Mouse (Mus musculus) neural tube, embryonic 11.5 days (tissue): Measurements from ENCODE around the gene Epha6. TPM values are rescaled to one million over a fixed set of nuclear protein-coding genes. Genes with fewer than 3 reads are reported as not detected.
"Not testable (repeated sequence)": the region's sequence is repeated elsewhere in the genome, so short reads cannot be mapped to it uniquely, and the experiment has no call there.

Experiments used
- ATAC-seq: fragments of 200-750 bp; cut with Nextera tagmentation; 2 replicates; pipeline ENCODE4 v1.8.0; 2017; ENCODE audit warnings: moderate number of reproducible peaks, mild to moderate bottlenecking, moderate TSS enrichment, moderate library complexity; ENCODE audit not compliant: insufficient read depth, low FRiP score, low TSS enrichment
- DNase-seq: peaks from one replicate; pipeline ENCODE4 v3.0.0-alpha.2; 2015; ENCODE audit warnings: low spot score
- H3K27ac ChIP-seq: fragments of 300-500 bp; sonication (generic); 2 replicates; pipeline ENCODE4 v1.5.1; 2014; ENCODE audit warnings: low read depth, mild to moderate bottlenecking, low read length
- H3K27me3 ChIP-seq: fragments of 300-500 bp; sonication (generic); 2 replicates; pipeline ENCODE4 v1.6.1; 2014; ENCODE audit warnings: mild to moderate bottlenecking, low read length, mixed read lengths; ENCODE audit not compliant: control insufficient read depth, insufficient read depth
- H3K36me3 ChIP-seq: fragments of 300-500 bp; sonication (generic); 2 replicates; pipeline ENCODE4 v1.6.1; 2014; ENCODE audit warnings: mild to moderate bottlenecking, low read length, moderate library complexity, mixed read lengths; ENCODE audit not compliant: control insufficient read depth, insufficient read depth
- H3K4me1 ChIP-seq: fragments of 300-500 bp; sonication (generic); 2 replicates; pipeline ENCODE4 v1.6.1; 2014; ENCODE audit warnings: low read length, mixed read lengths; ENCODE audit not compliant: control insufficient read depth, insufficient read depth
- H3K4me2 ChIP-seq: fragments of 300-500 bp; sonication (generic); 2 replicates; pipeline ENCODE4 v1.6.1; 2014; ENCODE audit warnings: low read depth, mild to moderate bottlenecking, moderate library complexity
- H3K4me3 ChIP-seq: fragments of 300-500 bp; sonication (generic); 2 replicates; pipeline ENCODE4 v1.5.1; 2014; ENCODE audit warnings: low read depth, low read length
- H3K9ac ChIP-seq: fragments of 300-500 bp; sonication (generic); 2 replicates; pipeline ENCODE4 v1.6.1; 2014; ENCODE audit warnings: mild to moderate bottlenecking, low read length
- H3K9me3 ChIP-seq: fragments of 300-500 bp; sonication (generic); 2 replicates; pipeline ENCODE4 v1.6.1; 2016; ENCODE audit warnings: low read length; ENCODE audit not compliant: control insufficient read depth
- WGBS: fragments of 180-500 bp; shearing (Covaris S2); extraction: QIAGEN DNeasy Blood & Tissue Kit; methylation state at CpG from one replicate; pipeline ENCODE4 v1.1.7; 2014; 5-methylcytosine and 5-hydroxymethylcytosine counted together
- polyA plus RNA-seq: library from polyadenylated mRNA; unstranded; fragments of >200 nt; fragmentation: Nextera tagmentation; extraction: Ambion mirVana; gene quantifications from 2 replicates; pipeline ENCODE4 v1.2.1, GENCODE M21; 2014

Epha6 gene
- polyA plus RNA-seq, 1 experiment from 2014 or later, result 1.2 TPM

- WGBS, result 90% methylated on average over 4 of the region's 4 CpGs
- H3K9me3 ChIP-seq, ATAC-seq: not testable (repeated sequence)
These were observed 805.5 kb downstream of the Epha6 start for GRCm38 (mm10) chr16:59799790-59800189.

GRCm38 (mm10) chr16:59772297-59772696 lies 833.0 kb downstream of the Epha6 start:
- H3K4me1 ChIP-seq, result no peaks in the 10 kb centered on the region
- ATAC-seq (no peak), DNase-seq (no peak)
- H3K4me2 ChIP-seq, result no peak overlapping the region
- H3K27ac ChIP-seq, result no peak overlapping the region
- WGBS, result 85% methylated on average over 2 of the region's 2 CpGs
- no peaks in the 10 kb centered on the region for H3K36me3 ChIP-seq
- H3K27me3 ChIP-seq, result no peaks in the 10 kb centered on the region
- H3K4me3 ChIP-seq, result no peak overlapping the region
- H3K9ac ChIP-seq, result no peak overlapping the region
- no peaks in the 10 kb centered on the region for H3K9me3 ChIP-seq

More at GRCm38 (mm10) chr16:59799790-59800189, 805.5 kb downstream of the Epha6 start:
- H3K27ac ChIP-seq, H3K4me2 ChIP-seq, H3K4me1 ChIP-seq, H3K36me3 ChIP-seq, H3K4me3 ChIP-seq, DNase-seq, H3K9ac ChIP-seq, H3K27me3 ChIP-seq: not testable (repeated sequence)

GRCm38 (mm10) chr16:59770421-59770820 lies 834.9 kb downstream of the Epha6 start:
- no peak for ATAC-seq
- Histone ChIP-seq H3K4me2 (no peak overlapping the region), H3K9me3 (no peaks in the 10 kb centered on the region), H3K4me3 (no peak overlapping the region), H3K27ac (no peak overlapping the region), H3K4me1 (no peaks in the 10 kb centered on the region), H3K27me3 (no peaks in the 10 kb centered on the region), H3K9ac (no peak overlapping the region), H3K36me3 (no peaks in the 10 kb centered on the region)
- 97% methylated on average over 1 of the region's 1 CpGs for WGBS
- no peak for DNase-seq

- Histone ChIP-seq H3K4me1 (no peaks in the 10 kb centered on the region), H3K36me3 (no peaks in the 10 kb centered on the region), H3K4me3 (no peak overlapping the region), H3K9me3 (no peaks in the 10 kb centered on the region), H3K27ac (no peak overlapping the region), H3K9ac (no peak overlapping the region), H3K4me2 (no peak overlapping the region), H3K27me3 (no peaks in the 10 kb centered on the region)
- WGBS, result 89% methylated on average over 7 of the region's 7 CpGs
- ATAC-seq, result no peak
- no peak for DNase-seq
These were observed 835.4 kb downstream of the Epha6 start for GRCm38 (mm10) chr16:59769936-59770335.

GRCm38 (mm10) chr16:59760875-59761274 lies 844.5 kb downstream of the Epha6 start:
- no peak overlapping the region for H3K4me3 ChIP-seq
- no peaks in the 10 kb centered on the region for H3K36me3 ChIP-seq
- 89% methylated on average over 4 of the region's 4 CpGs for WGBS
- DNase-seq (no peak), ATAC-seq (no peak)
- no peak overlapping the region for H3K27ac ChIP-seq
- no peaks in the 10 kb centered on the region for H3K9me3 ChIP-seq
- H3K27me3 ChIP-seq, result no peaks in the 10 kb centered on the region
- no peak overlapping the region for H3K4me2 ChIP-seq
- no peaks in the 10 kb centered on the region for H3K4me1 ChIP-seq
- no peak overlapping the region for H3K9ac ChIP-seq

- 85% methylated on average over 4 of the region's 4 CpGs for WGBS
These were observed 854.4 kb downstream of the Epha6 start for GRCm38 (mm10) chr16:59750905-59751304.

GRCm38 (mm10) chr16:59743669-59744068 lies 861.7 kb downstream of the Epha6 start:
- 84% methylated on average over 1 of the region's 1 CpGs for WGBS
- Histone ChIP-seq H3K27me3 (no peaks in the 10 kb centered on the region), H3K9me3 (no peaks in the 10 kb centered on the region), H3K4me3 (no peak overlapping the region), H3K9ac (no peak overlapping the region), H3K27ac (no peak overlapping the region), H3K4me1 (no peaks in the 10 kb centered on the region), H3K4me2 (no peak overlapping the region), H3K36me3 (no peaks in the 10 kb centered on the region)
- ATAC-seq (no peak), DNase-seq (no peak)

More at GRCm38 (mm10) chr16:59750905-59751304, 854.4 kb downstream of the Epha6 start:
- DNase-seq (no peak), ATAC-seq (no peak)
- no peaks in the 10 kb centered on the region for H3K9me3 ChIP-seq
- H3K36me3 ChIP-seq, result no peaks in the 10 kb centered on the region
- H3K27ac ChIP-seq, result no peak overlapping the region
- H3K9ac ChIP-seq, result no peak overlapping the region
- H3K4me2 ChIP-seq, result no peak overlapping the region
- no peaks in the 10 kb centered on the region for H3K27me3 ChIP-seq
- no peaks in the 10 kb centered on the region for H3K4me1 ChIP-seq
- H3K4me3 ChIP-seq, result no peak overlapping the region

- no peak overlapping the region for H3K27ac ChIP-seq
- no peaks in the 10 kb centered on the region for H3K27me3 ChIP-seq
- H3K9me3 ChIP-seq, result no peaks in the 10 kb centered on the region
- H3K4me3 ChIP-seq, result no peak overlapping the region
- no peak for DNase-seq
- 0 out of 2 replicates have a peak, but pooled peaks have one; percentile 31 for ATAC-seq
- H3K36me3 ChIP-seq, result no peaks in the 10 kb centered on the region
- whole genome bisulfite sequencing, result 73% methylated on average over 4 of the region's 4 CpGs
- no peak overlapping the region for H3K4me2 ChIP-seq
- H3K4me1 ChIP-seq, result no peaks in the 10 kb centered on the region
- H3K9ac ChIP-seq, result no peak overlapping the region
These were observed 889.8 kb downstream of the Epha6 start for GRCm38 (mm10) chr16:59715524-59715923.

GRCm38 (mm10) chr16:59693230-59693629 lies 912.1 kb downstream of the Epha6 start:
- H3K4me3 ChIP-seq, result no peak overlapping the region
- no peak for DNase-seq
- no peak overlapping the region for H3K9ac ChIP-seq
- no peak overlapping the region for H3K27ac ChIP-seq
- H3K36me3 ChIP-seq, result no peaks in the 10 kb centered on the region
- H3K4me1 ChIP-seq, result no peaks in the 10 kb centered on the region
- H3K9me3 ChIP-seq, result no peaks in the 10 kb centered on the region
- H3K4me2 ChIP-seq, result no peak overlapping the region
- 95% methylated on average over 7 of the region's 7 CpGs for WGBS
- ATAC-seq, result no peak
- H3K27me3 ChIP-seq, result no peaks in the 10 kb centered on the region
